Mouse (Mus musculus): ENCODE measurements around the gene B3galt4. TPM values are rescaled to one million over a fixed set of nuclear protein-coding genes. Genes with fewer than 3 reads are reported as not detected.
"Not testable (repeated sequence)": the region's sequence is repeated elsewhere in the genome, so short reads cannot be mapped to it uniquely, and the experiment has no call there.

The B3galt4 gene
- polyA plus RNA-seq, 1 experiment: 14.2 TPM

- no peak for TF ChIP-seq GATA1 (IDR thresholded peaks at IDR 0.05; ENCODE audit: low read length)
These were observed 42.8 kb downstream of the B3galt4 start for GRCm38 (mm10) chr17:33908331-33909076.

GRCm38 (mm10) chr17:33904835-33905234, 46.5 kb downstream of the B3galt4 start, which contains the start of gene Platr17:
Gene Platr17, plus strand, starts transcription at chr17:33905135.
- TF ChIP-seq GATA1 (IDR thresholded peaks at IDR 0.05; ENCODE audit: low read length): not testable (repeated sequence)

GRCm38 (mm10) chr17:33902491-33902890, 48.8 kb downstream of the B3galt4 start:
- no peak for TF ChIP-seq GATA1 (IDR thresholded peaks at IDR 0.05; ENCODE audit: low read length)

GRCm38 (mm10) chr17:33902079-33902478, 49.2 kb downstream of the B3galt4 start:
- TF ChIP-seq GATA1 (IDR thresholded peaks at IDR 0.05; ENCODE audit: low read length): no peak

- TF ChIP-seq GATA1 (IDR thresholded peaks at IDR 0.05; ENCODE audit: low read length): no peak
These were observed 49.6 kb downstream of the B3galt4 start for GRCm38 (mm10) chr17:33901653-33902052.

- no peak for TF ChIP-seq GATA1 (IDR thresholded peaks at IDR 0.05; ENCODE audit: low read length)
These were observed 50.3 kb downstream of the B3galt4 start for GRCm38 (mm10) chr17:33900989-33901314.

- no peak for TF ChIP-seq GATA1 (IDR thresholded peaks at IDR 0.05; ENCODE audit: low read length)
These were observed 50.9 kb downstream of the B3galt4 start for GRCm38 (mm10) chr17:33900281-33900988.

Other genes with a start within 250 kb of the B3galt4 start
- 19.8 and 42.0 TPM in 2 replicates for gene March2, start 232.8 kb downstream of the B3galt4 start, polyA plus RNA-seq (2012)
- 99.8 and 157 TPM in 2 replicates for gene Rab11b, start 191.0 kb downstream of the B3galt4 start, polyA plus RNA-seq (2012)
- gene Angptl4, start 169.7 kb downstream of the B3galt4 start, polyA plus RNA-seq (2012): not detected in 2 replicates
- 6.9 and 7.2 TPM in 2 replicates for gene Kank3, start 141.0 kb downstream of the B3galt4 start, polyA plus RNA-seq (2012)
- gene Rps28, start 126.9 kb downstream of the B3galt4 start, polyA plus RNA-seq (2012): 1,425 and 5,080 TPM in 2 replicates
- gene Ndufa7, start 126.9 kb downstream of the B3galt4 start, polyA plus RNA-seq (2012): 678 and 952 TPM in 2 replicates
- 9.3 and 14.4 TPM in 2 replicates for gene Cd320, start 108.4 kb downstream of the B3galt4 start, polyA plus RNA-seq (2012)
- not detected in 2 replicates for gene Gm7029, start 77.7 kb downstream of the B3galt4 start, polyA plus RNA-seq (2012)
- gene Kifc1, start 60.8 kb downstream of the B3galt4 start, polyA plus RNA-seq (2012): 88.1 and 95.0 TPM in 2 replicates
- gene Platr17, start 46.4 kb downstream of the B3galt4 start, polyA plus RNA-seq (2012): not detected in 2 replicates
- gene Daxx, start 42.1 kb downstream of the B3galt4 start, polyA plus RNA-seq (2012): 57.5 and 59.5 TPM in 2 replicates
- gene Tapbp, start 35.6 kb downstream of the B3galt4 start, polyA plus RNA-seq (2012): 77.2 and 82.0 TPM in 2 replicates
- 49.7 and 50.9 TPM in 2 replicates for gene Zbtb22, start 35.6 kb downstream of the B3galt4 start, polyA plus RNA-seq (2012)
- gene Rgl2, start 21.9 kb downstream of the B3galt4 start, polyA plus RNA-seq (2012): 93.1 and 127 TPM in 2 replicates
- gene Pfdn6, start 11.1 kb downstream of the B3galt4 start, polyA plus RNA-seq (2012): 358 and 374 TPM in 2 replicates
- gene Wdr46, start 10.8 kb downstream of the B3galt4 start, polyA plus RNA-seq (2012): 165 and 186 TPM in 2 replicates
- gene Vps52, start 4.3 kb upstream of the B3galt4 start, polyA plus RNA-seq (2012): 64.7 and 68.2 TPM in 2 replicates
- 364 and 1,526 TPM in 2 replicates for gene Rps18, start 4.5 kb upstream of the B3galt4 start, polyA plus RNA-seq (2012)
- not detected in 2 replicates for gene H2-K1, start 48.9 kb upstream of the B3galt4 start, polyA plus RNA-seq (2012)
- 56.3 and 62.8 TPM in 2 replicates for gene Ring1, start 73.2 kb upstream of the B3galt4 start, polyA plus RNA-seq (2012)
- gene H2-Ke6, start 76.6 kb upstream of the B3galt4 start, polyA plus RNA-seq (2012): 64.0 and 94.1 TPM in 2 replicates
- 98.4 and 100 TPM in 2 replicates for gene Slc39a7, start 80.2 kb upstream of the B3galt4 start, polyA plus RNA-seq (2012)
- 176 and 194 TPM in 2 replicates for gene Rxrb, start 80.3 kb upstream of the B3galt4 start, polyA plus RNA-seq (2012)
- 0.96 and 1.5 TPM in 2 replicates for gene Col11a2, start 87.9 kb upstream of the B3galt4 start, polyA plus RNA-seq (2012)
- not detected in 2 replicates for gene H2-Oa, start 140.9 kb upstream of the B3galt4 start, polyA plus RNA-seq (2012)
- gene H2-DMa, start 168.1 kb upstream of the B3galt4 start, polyA plus RNA-seq (2012): 2.0 and 2.6 TPM in 2 replicates
- 215 and 310 TPM in 2 replicates for gene Brd2, start 171.1 kb upstream of the B3galt4 start, polyA plus RNA-seq (2012)
- gene H2-DMb2, start 191.8 kb upstream of the B3galt4 start, polyA plus RNA-seq (2012): not detected in 2 replicates
- gene H2-DMb1, start 201.6 kb upstream of the B3galt4 start, polyA plus RNA-seq (2012): 0.10 TPM in 1 of 2 replicates, not detected in the other
- 1.1 and 1.4 TPM in 2 replicates for gene Tap1, start 236.1 kb upstream of the B3galt4 start, polyA plus RNA-seq (2012)
- gene Psmb9, start 236.3 kb upstream of the B3galt4 start, polyA plus RNA-seq (2012): 0.27 and 0.33 TPM in 2 replicates
- gene Psmb8, start 246.2 kb upstream of the B3galt4 start, polyA plus RNA-seq (2012): not detected in 2 replicates